Mouse (Mus musculus): ENCODE data around the gene Eml1.
A peak's percentile ranks its signal among the peaks of the same experiment; 100 is the strongest.

Eml1 gene

GRCm38 (mm10) chr12:108370596-108371428, at the start of gene Eml1:
Gene Eml1, plus strand, starts transcription at chr12:108370957.
- DNase-seq (ENCODE audit: low spot score): no peak

GRCm38 (mm10) chr12:108326401-108326800, 44.4 kb upstream of the Eml1 start:
- DNase-seq (ENCODE audit: low spot score): no peak

GRCm38 (mm10) chr12:108327889-108328491, 42.8 kb upstream of the Eml1 start:
- DNase-seq (ENCODE audit: low spot score): no peak

GRCm38 (mm10) chr12:108333056-108333455, 37.7 kb upstream of the Eml1 start:
- DNase-seq (ENCODE audit: low spot score): peak; percentile 68

- DNase-seq (ENCODE audit: low spot score): no peak
Observed at GRCm38 (mm10) chr12:108333481-108333882, 37.3 kb upstream of the Eml1 start.

GRCm38 (mm10) chr12:108333895-108334445, 36.8 kb upstream of the Eml1 start, which contains the start of gene Cyp46a1:
Gene Cyp46a1, plus strand, starts transcription at chr12:108334381.
- peak; percentile 98 for DNase-seq (ENCODE audit: low spot score)

- DNase-seq (ENCODE audit: low spot score): no peak
Observed at GRCm38 (mm10) chr12:108334529-108334928, 36.2 kb upstream of the Eml1 start.

- DNase-seq (ENCODE audit: low spot score): no peak
Observed at GRCm38 (mm10) chr12:108338572-108339190, 32.1 kb upstream of the Eml1 start.

GRCm38 (mm10) chr12:108348151-108348550, 22.6 kb upstream of the Eml1 start:
- DNase-seq (ENCODE audit: low spot score): no peak

GRCm38 (mm10) chr12:108349026-108349425, 21.7 kb upstream of the Eml1 start:
- no peak for DNase-seq (ENCODE audit: low spot score)

GRCm38 (mm10) chr12:108350931-108351330, 19.8 kb upstream of the Eml1 start:
- DNase-seq (ENCODE audit: low spot score): no peak

GRCm38 (mm10) chr12:108352371-108353136, 18.2 kb upstream of the Eml1 start:
- no peak for DNase-seq (ENCODE audit: low spot score)

- no peak for DNase-seq (ENCODE audit: low spot score)
Observed at GRCm38 (mm10) chr12:108354284-108354683, 16.5 kb upstream of the Eml1 start.

- no peak for DNase-seq (ENCODE audit: low spot score)
Observed at GRCm38 (mm10) chr12:108355271-108355670, 15.5 kb upstream of the Eml1 start.

- no peak for DNase-seq (ENCODE audit: low spot score)
Observed at GRCm38 (mm10) chr12:108355986-108356385, 14.8 kb upstream of the Eml1 start.

- peak; percentile 74 for DNase-seq (ENCODE audit: low spot score)
Observed at GRCm38 (mm10) chr12:108363796-108364195, 7.0 kb upstream of the Eml1 start.

- peak; percentile 56 for DNase-seq (ENCODE audit: low spot score)
Observed at GRCm38 (mm10) chr12:108365340-108365739, 5.4 kb upstream of the Eml1 start.

GRCm38 (mm10) chr12:108365868-108366267, 4.9 kb upstream of the Eml1 start:
- DNase-seq (ENCODE audit: low spot score): no peak

GRCm38 (mm10) chr12:108367909-108368308, 2.8 kb upstream of the Eml1 start:
- no peak for DNase-seq (ENCODE audit: low spot score)

GRCm38 (mm10) chr12:108368921-108369320, 1.8 kb upstream of the Eml1 start:
- no peak for DNase-seq (ENCODE audit: low spot score)

- DNase-seq (ENCODE audit: low spot score): no peak
Observed at GRCm38 (mm10) chr12:108371429-108371765, 640 bp downstream of the Eml1 start.

GRCm38 (mm10) chr12:108372241-108372640, 1.5 kb downstream of the Eml1 start:
- DNase-seq (ENCODE audit: low spot score): no peak

Measured in ovary, postnatal 10 days (tissue).